Mouse (Mus musculus) gastrocnemius, postnatal 25 days (tissue): Measurements from ENCODE around the gene Gm4027. TPM values are rescaled to one million over a fixed set of nuclear protein-coding genes. Genes with fewer than 3 reads are reported as not detected.
"Not testable (repeated sequence)": the region's sequence is repeated elsewhere in the genome, so short reads cannot be mapped to it uniquely, and the experiment has no call there.

ENCODE experiments used
- DNase-seq: peaks from one replicate; pipeline ENCODE4 v3.0.0; 2022
- long read RNA-seq, 2 experiments: library from polyadenylated mRNA; stranded (forward); transcript quantifications; one replicate each; pipeline ENCODE4 v2.0.0; 2021
- total RNA-seq, 2 experiments: library from RNA; stranded (reverse); gene quantifications; 1 replicate in 1 of 2; 2 replicates in 1 of 2; pipeline ENCODE4 v1.2.3; 2021

Gene Gm4027
- total RNA-seq: not detected
- long read RNA-seq, experiment 1: 0 reads
- long read RNA-seq, experiment 2: 0 reads

GRCm38 (mm10) chr12:87618569-87618968 lies at the start of gene Gm4027:
Gm4027 (plus strand) TSS chr12:87618869.
- not testable (repeated sequence) for DNase-seq

GRCm38 (mm10) chr12:87601388-87601787 lies 17.3 kb upstream of the Gm4027 start:
- not testable (repeated sequence) for DNase-seq

GRCm38 (mm10) chr12:87602388-87602787 lies 16.3 kb upstream of the Gm4027 start, which contains the start of gene Oog1:
Oog1 (plus strand) TSS chr12:87602688.
- DNase-seq: not testable (repeated sequence)

GRCm38 (mm10) chr12:87644520-87644919 lies 25.9 kb downstream of the Gm4027 start, which contains the start of gene Gm16381:
Gm16381 (minus strand) TSS chr12:87644620.
- DNase-seq: not testable (repeated sequence)

- not testable (repeated sequence) for DNase-seq
Observed at GRCm38 (mm10) chr12:87652916-87653703, 34.4 kb downstream of the Gm4027 start.

Other genes starting within 250 kb of the Gm4027 start
- 10 to 100 TPM; 10.3 to 11.4 TPM for gene Sptlc2, start 230.5 kb upstream of the Gm4027 start, total RNA-seq
- 100 to 1,000 TPM; 135 to 140 TPM for gene Slirp, start 175.0 kb upstream of the Gm4027 start, total RNA-seq
- 1 to 10 TPM; 4.2 to 5.1 TPM for gene Alkbh1, start 174.9 kb upstream of the Gm4027 start, total RNA-seq
- gene Snw1, start 146.6 kb upstream of the Gm4027 start, total RNA-seq: 10 to 100 TPM; 38.1 to 43.6 TPM
- gene Gm5788, start 124.1 kb upstream of the Gm4027 start, total RNA-seq: not detected
- not detected for gene Gm8300, start 104.6 kb upstream of the Gm4027 start, total RNA-seq
- gene Oog1, start 16.2 kb upstream of the Gm4027 start, total RNA-seq: not detected
- not detected for gene Gm16381, start 25.8 kb downstream of the Gm4027 start, total RNA-seq
- gene Gm21319, start 156.9 kb downstream of the Gm4027 start, total RNA-seq: not detected
- gene Gm21936, start 176.6 kb downstream of the Gm4027 start, total RNA-seq: not detected
- gene BB287469, start 197.7 kb downstream of the Gm4027 start, total RNA-seq: not detected
- gene Gm2001, start 223.5 kb downstream of the Gm4027 start, total RNA-seq: not detected